Mouse (Mus musculus) embryonic facial prominence, embryonic 14.5 days (tissue): ENCODE data around the gene Tbck. TPM values are rescaled to one million over a fixed set of nuclear protein-coding genes. Genes with fewer than 3 reads are reported as not detected.
A peak's percentile ranks its signal among the peaks of the same experiment; 100 is the strongest.

Experiments used
- ATAC-seq: fragments of 200-750 bp; cut with Nextera tagmentation; 2 replicates; pipeline ENCODE4 v1.8.0; 2017; ENCODE audit warnings: low read depth, moderate number of reproducible peaks, moderate TSS enrichment
- DNase-seq: peaks from one replicate; pipeline ENCODE4 v3.0.0-alpha.2; 2015; ENCODE audit warnings: low spot score
- H3K27ac ChIP-seq: fragments of 300-500 bp; sonication (generic); replicated peaks from 2 replicates; pipeline ENCODE4 v1.5.1; 2014; ENCODE audit warnings: low read depth, mild to moderate bottlenecking, low read length, moderate library complexity
- H3K27me3 ChIP-seq: fragments of 300-500 bp; sonication (generic); replicated peaks from 2 replicates; pipeline ENCODE4 v1.6.1; 2014; ENCODE audit warnings: low read length; ENCODE audit not compliant: control insufficient read depth, insufficient read depth
- H3K36me3 ChIP-seq: fragments of 300-500 bp; sonication (generic); 2 replicates; pipeline ENCODE4 v1.6.1; 2014; ENCODE audit warnings: low read length, mixed read lengths; ENCODE audit not compliant: control insufficient read depth, insufficient read depth
- H3K4me1 ChIP-seq: fragments of 300-500 bp; sonication (generic); 2 replicates; pipeline ENCODE4 v1.6.1; 2014; ENCODE audit warnings: antibody characterized with exemption, low read length; ENCODE audit not compliant: control insufficient read depth, insufficient read depth
- H3K4me2 ChIP-seq: fragments of 300-500 bp; sonication (generic); 2 replicates; pipeline ENCODE4 v1.6.1; 2014; ENCODE audit warnings: low read depth, mild to moderate bottlenecking, low read length, moderate library complexity, mixed read lengths
- H3K4me3 ChIP-seq: fragments of 300-500 bp; sonication (generic); 2 replicates; pipeline ENCODE4 v1.5.1; 2014; ENCODE audit warnings: low read depth, mild to moderate bottlenecking, low read length
- H3K9ac ChIP-seq: fragments of 300-500 bp; sonication (generic); 2 replicates; pipeline ENCODE4 v1.6.1; 2014; ENCODE audit warnings: low read depth, mild to moderate bottlenecking, low read length, moderate library complexity, mixed read lengths
- H3K9me3 ChIP-seq: fragments of 300-500 bp; sonication (generic); 2 replicates; pipeline ENCODE4 v1.6.1; 2016; ENCODE audit warnings: low read length; ENCODE audit not compliant: control insufficient read depth
- WGBS: fragments of 180-500 bp; shearing (Covaris S2); extraction: QIAGEN DNeasy Blood & Tissue Kit; methylation state at CpG from one replicate; pipeline ENCODE4 v1.1.7; 2014; 5-methylcytosine and 5-hydroxymethylcytosine counted together
- polyA plus RNA-seq: library from polyadenylated mRNA; unstranded; fragments of >200 nt; fragmentation: Nextera tagmentation; extraction: Ambion mirVana; gene quantifications from 2 replicates; pipeline ENCODE4 v1.2.1, GENCODE M21; 2014

Gene Tbck
- 14.1 and 15.8 TPM in 2 replicates for polyA plus RNA-seq

DNA sequence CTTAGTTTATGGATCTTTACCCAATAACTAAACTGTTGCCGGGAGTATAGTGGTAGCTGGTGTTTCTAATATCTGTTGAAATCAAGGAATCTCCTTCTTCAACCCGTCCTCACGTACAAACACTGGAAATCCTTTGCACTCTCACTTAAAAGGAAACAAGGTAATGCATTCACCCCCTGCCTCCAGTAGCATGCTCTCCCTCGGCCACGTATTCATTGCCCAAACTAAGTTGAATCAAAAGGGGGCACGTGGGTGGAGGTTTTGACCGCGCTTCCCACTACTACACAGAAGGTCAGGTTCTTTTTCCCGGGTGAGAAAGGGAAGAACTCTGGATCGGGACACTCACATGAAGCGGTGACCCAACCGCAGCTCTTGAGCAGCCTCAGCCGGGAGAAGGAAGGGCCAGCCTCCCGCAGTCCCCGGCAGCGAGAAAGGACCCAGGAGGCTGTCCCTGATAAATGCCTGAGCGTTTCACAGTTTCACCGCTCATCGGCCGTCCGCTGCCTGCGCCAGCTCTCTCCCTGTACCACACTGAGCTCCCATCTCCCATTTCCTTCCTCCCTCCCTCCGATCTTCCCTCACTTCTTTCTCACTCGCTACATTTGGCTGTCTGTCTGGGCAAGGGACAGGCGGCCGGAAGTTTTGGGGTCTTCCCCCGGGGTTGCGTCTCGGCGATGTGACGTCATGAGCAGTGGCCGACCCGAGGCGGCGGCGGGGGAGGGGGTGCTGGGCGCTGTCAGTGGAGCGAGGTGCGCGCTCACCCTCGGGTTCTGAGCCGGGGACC is at the start of gene Tbck:
Gene Tbck, plus strand, starts transcription at position 698 of the 784 bp plus-strand sequence.
- Histone ChIP-seq H3K4me2 (peak within 1 kb of the TSS; percentile 74), H3K9ac (peak within 1 kb of the TSS; percentile 84), H3K4me3 (peak within 1 kb of the TSS; percentile 90), H3K4me1 (peaks cover 11% of the 10 kb centered on the region), H3K27ac (peak within 1 kb of the TSS; percentile 84), H3K27me3 (no peaks in the 10 kb centered on the region), H3K36me3 (peaks cover 11% of the 10 kb centered on the region; the same call in 1 of the 2 replicates), H3K9me3 (no peaks in the 10 kb centered on the region)
- ATAC-seq (peak; percentile 98), DNase-seq (peak; percentile 95)
- WGBS, result under 1% methylated on average over 34 of the region's 42 CpGs

DNA sequence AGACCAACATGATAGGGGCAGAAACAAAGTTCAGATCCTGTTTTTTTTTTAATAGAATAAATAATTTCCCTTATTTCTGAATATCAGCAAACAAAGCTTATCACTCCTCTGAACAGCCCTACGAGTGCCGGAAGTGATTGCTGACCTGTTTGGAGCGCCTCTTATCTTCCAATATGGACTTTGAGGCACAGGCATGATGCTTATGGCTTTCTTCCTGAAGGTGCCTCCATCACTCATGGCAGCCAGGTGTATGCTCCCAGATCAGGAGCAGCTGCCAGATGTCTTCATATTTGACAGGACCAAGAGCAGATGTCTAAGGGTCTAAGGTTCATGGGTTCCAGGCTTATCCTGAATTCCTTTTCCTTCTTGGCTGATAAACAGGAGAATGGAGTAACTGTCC is 46.9 kb upstream of the Tbck start:
- H3K27ac ChIP-seq, result no peak overlapping the region
- 88% methylated on average over 3 of the region's 3 CpGs for WGBS
- ATAC-seq, result no peak
- H3K4me2 ChIP-seq, result no peak overlapping the region
- no peaks in the 10 kb centered on the region for H3K36me3 ChIP-seq
- H3K27me3 ChIP-seq, result no peaks in the 10 kb centered on the region
- H3K9me3 ChIP-seq, result no peaks in the 10 kb centered on the region
- H3K4me1 ChIP-seq, result no peaks in the 10 kb centered on the region
- H3K4me3 ChIP-seq, result no peak overlapping the region
- DNase-seq, result no peak
- H3K9ac ChIP-seq, result no peak overlapping the region

DNA sequence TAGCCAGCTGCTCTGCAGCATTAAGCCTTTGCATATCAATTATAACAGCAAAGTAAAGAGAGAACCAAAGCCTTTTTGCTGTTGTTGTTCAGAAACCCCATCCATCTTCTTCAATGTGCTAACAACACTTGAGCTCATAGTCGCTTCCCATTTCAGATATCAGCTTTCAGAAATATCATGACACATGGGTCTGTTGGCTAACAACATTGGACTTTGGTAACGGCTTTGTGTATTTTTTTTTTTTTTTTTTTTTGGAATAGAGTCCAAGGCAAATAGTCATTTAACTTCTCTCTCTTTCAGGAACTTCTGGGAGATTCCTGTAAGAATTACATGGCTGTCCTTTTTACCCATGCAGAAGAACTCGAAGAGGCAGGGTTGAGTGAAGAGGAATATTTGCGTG is 39.9 kb upstream of the Tbck start:
- Histone ChIP-seq H3K36me3 (no peaks in the 10 kb centered on the region), H3K9me3 (no peaks in the 10 kb centered on the region), H3K9ac (no peak overlapping the region), H3K27me3 (no peaks in the 10 kb centered on the region), H3K4me2 (no peak overlapping the region), H3K27ac (no peak overlapping the region), H3K4me1 (no peaks in the 10 kb centered on the region), H3K4me3 (no peak overlapping the region)
- ATAC-seq (no peak), DNase-seq (no peak)
- 80% methylated on average over 4 of the region's 4 CpGs for WGBS

DNA sequence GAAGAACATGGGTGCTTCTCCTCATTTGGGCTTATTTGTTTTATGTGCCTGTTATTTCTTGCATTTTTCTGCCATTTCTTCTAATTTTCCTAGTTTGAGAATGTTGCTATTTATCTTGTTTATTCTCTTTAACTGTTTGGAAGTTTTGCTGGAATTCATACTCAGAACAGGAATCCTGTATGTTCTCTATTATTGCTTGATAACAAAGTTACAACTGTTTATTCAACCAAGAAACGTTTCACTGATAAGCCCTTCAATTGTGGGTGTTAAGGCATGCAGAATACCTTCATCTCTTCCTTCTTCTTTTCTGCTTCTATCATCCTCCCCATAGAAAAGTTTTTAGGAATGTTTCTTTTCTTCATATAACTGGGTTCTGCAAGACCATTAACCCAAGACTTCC is 37.1 kb upstream of the Tbck start:
- Histone ChIP-seq H3K4me3 (no peak overlapping the region), H3K9me3 (no peaks in the 10 kb centered on the region), H3K9ac (no peak overlapping the region), H3K27ac (no peak overlapping the region), H3K27me3 (no peaks in the 10 kb centered on the region), H3K36me3 (no peaks in the 10 kb centered on the region), H3K4me1 (no peaks in the 10 kb centered on the region), H3K4me2 (no peak overlapping the region)
- ATAC-seq (no peak), DNase-seq (no peak)
- WGBS, result 47% methylated on average over 1 of the region's 1 CpGs

DNA sequence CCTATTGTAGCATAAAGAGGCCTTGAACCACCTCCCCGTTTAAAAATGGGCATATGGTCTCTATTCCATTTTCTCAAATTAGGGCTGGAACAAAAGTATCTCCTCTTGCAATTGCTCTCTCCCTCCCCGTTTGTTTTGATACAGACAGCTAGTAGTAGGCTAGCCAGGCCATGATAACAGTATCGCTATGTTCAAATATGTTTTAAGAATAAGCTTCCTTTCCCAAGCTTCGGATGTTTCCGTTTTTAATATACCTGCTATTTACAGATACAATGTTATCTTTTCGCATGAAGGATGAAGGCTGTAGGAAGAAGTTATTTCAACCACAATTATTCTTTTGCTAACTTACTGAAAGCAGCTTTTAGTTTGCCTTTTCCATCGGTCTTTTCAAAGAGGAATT is 34.6 kb upstream of the Tbck start:
- no peaks in the 10 kb centered on the region for H3K9me3 ChIP-seq
- H3K27me3 ChIP-seq, result no peaks in the 10 kb centered on the region
- no peak for ATAC-seq
- WGBS, result 82% methylated on average over 7 of the region's 7 CpGs
- H3K4me3 ChIP-seq, result no peak overlapping the region
- H3K36me3 ChIP-seq, result no peaks in the 10 kb centered on the region
- H3K27ac ChIP-seq, result no peak overlapping the region
- H3K4me1 ChIP-seq, result no peaks in the 10 kb centered on the region
- no peak overlapping the region for H3K4me2 ChIP-seq
- H3K9ac ChIP-seq, result no peak overlapping the region
- DNase-seq, result no peak

DNA sequence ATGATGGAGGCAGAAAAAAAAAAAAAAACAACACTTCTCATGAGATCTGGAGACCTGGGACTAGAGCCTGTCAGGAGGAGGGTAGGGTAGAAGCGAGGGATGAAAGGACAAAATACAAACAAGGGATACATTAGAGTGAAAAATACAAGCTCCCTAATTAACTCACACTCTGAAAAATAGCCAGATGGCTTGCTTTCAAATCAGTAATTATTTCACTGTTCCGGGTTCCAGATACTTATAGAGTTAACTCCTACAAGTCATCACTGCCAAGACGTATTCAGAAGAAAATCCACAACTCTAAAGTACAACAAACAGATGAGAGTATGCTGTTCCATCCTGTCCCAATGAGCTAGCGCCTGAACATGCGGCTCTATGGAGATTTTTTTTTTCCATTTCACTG is 33.8 kb upstream of the Tbck start:
- 79% methylated on average over 5 of the region's 5 CpGs for WGBS
- Histone ChIP-seq H3K9ac (no peak overlapping the region), H3K36me3 (no peaks in the 10 kb centered on the region), H3K27ac (no peak overlapping the region), H3K9me3 (no peaks in the 10 kb centered on the region), H3K4me3 (no peak overlapping the region), H3K4me2 (no peak overlapping the region), H3K4me1 (no peaks in the 10 kb centered on the region), H3K27me3 (no peaks in the 10 kb centered on the region)
- ATAC-seq, result no peak
- no peak for DNase-seq

DNA sequence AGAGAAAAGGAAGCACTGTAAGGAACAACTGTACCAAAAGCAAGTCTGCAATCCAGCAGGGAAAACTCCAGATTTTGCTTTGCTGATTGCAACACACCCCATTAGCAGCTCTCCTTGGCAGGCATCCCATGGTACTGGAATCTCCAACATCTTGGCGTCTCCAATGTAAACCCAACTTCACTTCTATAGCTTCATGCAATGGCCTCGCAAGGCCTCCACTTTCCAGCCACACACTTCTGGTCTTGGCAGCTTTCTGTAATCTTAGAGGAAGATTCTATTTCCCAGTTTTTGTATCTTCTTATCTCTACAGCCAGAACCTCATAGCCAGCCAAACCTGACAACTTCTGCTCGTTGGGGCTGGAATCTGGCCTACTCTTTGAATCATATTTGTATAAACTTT is 32.2 kb upstream of the Tbck start:
- Histone ChIP-seq H3K4me1 (no peaks in the 10 kb centered on the region), H3K4me2 (no peak overlapping the region), H3K9ac (no peak overlapping the region), H3K27ac (no peak overlapping the region), H3K36me3 (no peaks in the 10 kb centered on the region), H3K4me3 (no peak overlapping the region), H3K9me3 (no peaks in the 10 kb centered on the region), H3K27me3 (no peaks in the 10 kb centered on the region)
- no peak for ATAC-seq
- peak; percentile 82 for DNase-seq
- 61% methylated on average over 3 of the region's 3 CpGs for WGBS

DNA sequence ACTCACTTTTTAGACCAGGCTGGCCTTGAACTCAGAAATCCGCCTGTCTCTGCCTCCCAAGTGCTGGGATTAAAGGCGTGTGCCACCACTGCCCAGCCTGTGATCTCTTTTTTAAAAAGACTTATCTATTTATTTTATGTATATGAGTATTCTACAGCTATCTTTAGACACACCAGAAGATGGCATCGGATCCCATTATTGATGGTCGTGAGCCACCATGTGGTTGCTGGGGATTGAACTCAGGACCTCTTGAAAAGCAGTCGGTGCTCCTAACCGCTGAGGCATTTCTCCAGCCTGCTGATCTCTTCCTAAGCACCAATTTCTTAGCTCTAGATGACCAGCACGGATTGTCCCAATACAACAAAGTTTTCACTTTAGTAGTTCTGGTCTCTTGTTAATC is 30.0 kb upstream of the Tbck start:
- DNase-seq, result no peak
- no peak for ATAC-seq
- Histone ChIP-seq H3K27ac (no peak overlapping the region), H3K4me2 (no peak overlapping the region), H3K4me3 (no peak overlapping the region), H3K36me3 (peaks cover 6% of the 10 kb centered on the region), H3K27me3 (no peaks in the 10 kb centered on the region), H3K9me3 (no peaks in the 10 kb centered on the region), H3K9ac (no peak overlapping the region), H3K4me1 (no peaks in the 10 kb centered on the region)
- 91% methylated on average over 7 of the region's 7 CpGs for WGBS

DNA sequence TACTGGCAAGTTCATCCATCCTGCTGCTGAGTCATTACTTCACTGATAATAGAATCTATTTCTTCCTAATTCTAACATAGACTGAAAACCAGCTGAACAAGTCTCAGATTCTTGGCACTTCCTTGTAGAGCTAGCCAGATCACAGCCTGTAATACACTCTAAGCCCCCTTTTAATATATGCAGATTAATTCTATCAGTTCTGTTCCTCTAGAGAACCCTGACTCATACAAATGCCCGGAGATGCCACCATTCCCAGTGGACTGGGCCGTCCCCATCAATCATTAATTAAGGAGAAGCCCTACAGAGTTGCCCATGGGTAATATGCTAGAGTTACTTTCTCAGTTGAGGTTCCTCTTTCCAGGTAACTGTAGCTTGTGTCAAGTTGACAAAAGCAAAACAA is 28.0 kb upstream of the Tbck start:
- Histone ChIP-seq H3K36me3 (peaks cover 26% of the 10 kb centered on the region), H3K4me1 (no peaks in the 10 kb centered on the region), H3K4me2 (no peak overlapping the region), H3K9me3 (no peaks in the 10 kb centered on the region), H3K27ac (no peak overlapping the region), H3K27me3 (no peaks in the 10 kb centered on the region), H3K4me3 (no peak overlapping the region), H3K9ac (no peak overlapping the region)
- ATAC-seq (no peak), DNase-seq (no peak)
- 77% methylated on average over 2 of the region's 2 CpGs for WGBS
